Comparison of ENCODE assay signal across 12 mouse cellular contexts in genomic region chr3:96463891-96464290, GRCm38 (mm10). TPM values are rescaled to one million over a fixed set of nuclear protein-coding genes. Genes with fewer than 3 reads are reported as not detected.
DNase-seq lines count a peak whose midpoint lies in the region; ATAC-seq and TF ChIP-seq lines count a peak whose summit lies in the region.
"Had no signal": no experiment of that assay in that cellular context is flagged by ENCODE, and none has a peak within 500 bp of the region (broad histone marks: within the 10 kb centered on the region; RNA-seq: fewer than 3 reads in every experiment).

No protein-coding gene starts in this region.

- H3K9me3 ChIP-seq in forebrain, embryonic 10.5 days: no peaks in the 10 kb centered on the region
- no peaks in the 10 kb centered on the region for H3K9me3 ChIP-seq in forebrain, embryonic 15.5 days
- no peaks in the 10 kb centered on the region for H3K9me3 ChIP-seq in liver, postnatal 0 days (ENCODE audit: low read length)
- H3K9me3 ChIP-seq in embryonic facial prominence, embryonic 11.5 days (replicated peaks; ENCODE audit: control insufficient read depth, low read length): no peaks in the 10 kb centered on the region

- peaks cover 21% of the 10 kb centered on the region for H3K4me1 ChIP-seq in forebrain, embryonic 10.5 days
- H3K4me1 ChIP-seq in forebrain, embryonic 15.5 days: no peaks in the 10 kb centered on the region
- no peaks in the 10 kb centered on the region for H3K4me1 ChIP-seq in liver, postnatal 0 days (ENCODE audit: insufficient read depth)
- H3K4me1 ChIP-seq in embryonic facial prominence, embryonic 11.5 days (ENCODE audit: control insufficient read depth, insufficient read depth, low read length): peaks cover 4% of the 10 kb centered on the region
- H3K4me1 ChIP-seq: megakaryocyte, embryonic 14.5 days had no signal

- peak overlapping the region; percentile 75 for H3K27ac ChIP-seq in forebrain, embryonic 10.5 days
- no peak overlapping the region for H3K27ac ChIP-seq in forebrain, embryonic 15.5 days (replicated peaks)
- H3K27ac ChIP-seq in liver, postnatal 0 days (ENCODE audit: low read depth): no peak overlapping the region
- H3K27ac ChIP-seq in embryonic facial prominence, embryonic 11.5 days (replicated peaks; ENCODE audit: low read depth, low read length): no peak overlapping the region
- no peak overlapping the region for H3K27ac ChIP-seq in layer of hippocampus, adult 2 months

- no peaks in the 10 kb centered on the region for H3K36me3 ChIP-seq in forebrain, embryonic 10.5 days (replicated peaks)
- H3K36me3 ChIP-seq in forebrain, embryonic 15.5 days: no peaks in the 10 kb centered on the region
- H3K36me3 ChIP-seq in liver, postnatal 0 days (replicated peaks; ENCODE audit: insufficient read depth, low read length): no peaks in the 10 kb centered on the region
- H3K36me3 ChIP-seq in embryonic facial prominence, embryonic 11.5 days (replicated peaks; ENCODE audit: control insufficient read depth, insufficient read depth, low read depth, low read length): no peaks in the 10 kb centered on the region

- peak overlapping the region; percentile 49 for H3K4me3 ChIP-seq in forebrain, embryonic 10.5 days
- no peak overlapping the region for H3K4me3 ChIP-seq in forebrain, embryonic 15.5 days
- no peak overlapping the region for H3K4me3 ChIP-seq in liver, postnatal 0 days (ENCODE audit: low read depth, low read length)
- H3K4me3 ChIP-seq in embryonic facial prominence, embryonic 11.5 days (ENCODE audit: low read depth, low read length): peak overlapping the region; percentile 19
- no peak overlapping the region for H3K4me3 ChIP-seq in layer of hippocampus, adult 2 months
- H3K4me3 ChIP-seq: megakaryocyte, embryonic 14.5 days had no signal

- no peak for TF ChIP-seq CTCF in liver, postnatal 0 days (IDR thresholded peaks at IDR 0.05; ENCODE audit: low read depth)
- no peak for TF ChIP-seq CTCF in layer of hippocampus, adult 2 months (conservative IDR thresholded peaks at IDR 0.05)

- no peak overlapping the region for H3K4me2 ChIP-seq in forebrain, embryonic 15.5 days (replicated peaks)
- no peak overlapping the region for H3K4me2 ChIP-seq in liver, postnatal 0 days (ENCODE audit: low read depth, low read length)
- peak overlapping the region; percentile 30 for H3K4me2 ChIP-seq in embryonic facial prominence, embryonic 11.5 days (ENCODE audit: low read depth, low read length)

- WGBS in forebrain, embryonic 10.5 days: under 1% methylated on average over 25 of the region's 25 CpGs
- 9% methylated on average over 25 of the region's 25 CpGs for WGBS in forebrain, embryonic 15.5 days
- WGBS in liver, postnatal 0 days (ENCODE audit: insufficient replicate concordance): 26% methylated on average over 25 of the region's 25 CpGs
- 3% methylated on average over 25 of the region's 25 CpGs for WGBS in embryonic facial prominence, embryonic 11.5 days

- peaks cover 31% of the 10 kb centered on the region for H3K27me3 ChIP-seq in forebrain, embryonic 10.5 days (ENCODE audit: poor library complexity, severe bottlenecking)
- peaks cover 24% of the 10 kb centered on the region for H3K27me3 ChIP-seq in forebrain, embryonic 15.5 days
- peaks cover 6% of the 10 kb centered on the region for H3K27me3 ChIP-seq in liver, postnatal 0 days (ENCODE audit: insufficient read depth, low read length)
- H3K27me3 ChIP-seq in embryonic facial prominence, embryonic 11.5 days (ENCODE audit: control insufficient read depth, insufficient read depth, low read length): no peaks in the 10 kb centered on the region

- no peak for TF ChIP-seq EP300 in liver, postnatal 0 days (IDR thresholded peaks at IDR 0.05; ENCODE audit: low read depth)

- DNase-seq in forebrain, embryonic 10.5 days (ENCODE audit: extremely low spot score, low spot score): peak; percentile 85
- DNase-seq in liver: peak; percentile 67
- no peak for DNase-seq in liver, postnatal 0 days
- peak; percentile 73 for DNase-seq in embryonic facial prominence, embryonic 11.5 days (ENCODE audit: low spot score)
- DNase-seq in mesoderm, embryonic 11.5 days (ENCODE audit: low read depth, low spot score): peak; percentile 69
- DNase-seq in cerebellum, adult 9-10 months: no peak
- no peak for DNase-seq in layer of hippocampus, adult 2 months (ENCODE audit: low spot score in 2 of 2)
- DNase-seq: cerebellum, postnatal 36 days; right cerebral cortex, postnatal 4 days had no signal

- ATAC-seq in forebrain, embryonic 15.5 days (replicated peaks): no peak
- ATAC-seq in liver, postnatal 0 days: no peak
- ATAC-seq in embryonic facial prominence, embryonic 11.5 days (replicated peaks; ENCODE audit: insufficient number of reproducible peaks, low FRiP score, low TSS enrichment, low read depth): no peak

- H3K9ac ChIP-seq in forebrain, embryonic 15.5 days (replicated peaks): no peak overlapping the region
- no peak overlapping the region for H3K9ac ChIP-seq in liver, postnatal 0 days (replicated peaks)
- 0 out of 2 replicates have a peak overlapping the region, but pooled peaks have one; percentile 13 for H3K9ac ChIP-seq in embryonic facial prominence, embryonic 11.5 days (replicated peaks; ENCODE audit: low read length)

RNA-seq across cellular contexts. Expression of gene BC107364, which starts 11.8 kb away (rescaled TPM):
- 0.20 TPM in 1 of 2 replicates, not detected in the other for polyA plus RNA-seq in forebrain, embryonic 10.5 days (2016; fragmentation: Nextera tagmentation; extraction: Ambion mirVana)
- not detected in 2 replicates for polyA plus RNA-seq in forebrain, embryonic 15.5 days (2015; fragmentation: Nextera tagmentation; extraction: Ambion mirVana)
- polyA plus RNA-seq in liver, postnatal 0 days (2015; fragmentation: Nextera tagmentation; extraction: Ambion mirVana): not detected in 2 replicates
- polyA plus RNA-seq in embryonic facial prominence, embryonic 11.5 days (2014; fragmentation: Nextera tagmentation; extraction: Ambion mirVana): not detected in 2 replicates
- total RNA-seq in layer of hippocampus, adult 2 months (2021): not detected
- total RNA-seq: layer of hippocampus, postnatal 25 days had no signal

Comparison
In these comparisons a context has a peak if more than half of its experiments do, and no peak if none do; other contexts are left out.
1. DNase-seq: peak in forebrain, embryonic 10.5 days (single experiment), liver (single experiment), embryonic facial prominence, embryonic 11.5 days (single experiment) and mesoderm, embryonic 11.5 days (single experiment); none in liver, postnatal 0 days (single experiment), cerebellum, adult 9-10 months (single experiment) and layer of hippocampus, adult 2 months (0 of 2).
2. H3K4me3 ChIP-seq: peak in forebrain, embryonic 10.5 days (single experiment) and embryonic facial prominence, embryonic 11.5 days (single experiment); none in forebrain, embryonic 15.5 days (single experiment), liver, postnatal 0 days (single experiment) and layer of hippocampus, adult 2 months (single experiment).